Mouse (Mus musculus) mammary gland, adult 2 months (tissue): ENCODE measurements around the gene Gm595. TPM values are rescaled to one million over a fixed set of nuclear protein-coding genes. Genes with fewer than 3 reads are reported as not detected.

Source experiments
- polyA plus RNA-seq: library from polyadenylated mRNA; depleted of rRNA; stranded (reverse); fragments of >200 nt; gene quantifications from 2 replicates; pipeline ENCODE4 v1.2.3, GENCODE M21; 2012; ENCODE audit warnings: low replicate concordance; rRNA removed

The Gm595 gene
- polyA plus RNA-seq, result not detected in 2 replicates

GRCm38 (mm10) chrX:48877613-48878012 is at the start of gene Gm595:
TSS of gene Gm595 (minus strand) at chrX:48877713.

Other genes with a start within 250 kb of the Gm595 start
- not detected in 2 replicates for gene Gpr119, start 203.2 kb downstream of the Gm595 start, polyA plus RNA-seq
- gene Rbmx2, start 182.7 kb downstream of the Gm595 start, polyA plus RNA-seq, result 0.74 and 1.3 TPM in 2 replicates